Mouse (Mus musculus) C2C12 (cell line): Measurements from ENCODE around the gene Psma5. TPM values are rescaled to one million over a fixed set of nuclear protein-coding genes. Genes with fewer than 3 reads are reported as not detected.

Experiments used
- H3K27me3 ChIP-seq: one replicate; pipeline ENCODE4 v1.6.1; 2011; ENCODE audit not compliant: control insufficient read depth, insufficient read depth, insufficient read length
- H3K36me3 ChIP-seq: one replicate; pipeline ENCODE4 v1.6.1; 2011; ENCODE audit not compliant: control insufficient read depth, insufficient read depth
- H3K4me3 ChIP-seq: one replicate; pipeline ENCODE4 v1.5.1; 2011; ENCODE audit warnings: mild to moderate bottlenecking, control low read depth; ENCODE audit not compliant: poor library complexity, insufficient read depth, severe bottlenecking
- H3K79me2 ChIP-seq: one replicate; pipeline ENCODE4 v1.6.1; 2011; ENCODE audit not compliant: control insufficient read depth, insufficient read depth
- H3K79me3 ChIP-seq: one replicate; pipeline ENCODE4 v1.6.1; 2011; ENCODE audit warnings: low read depth, control low read depth
- H3ac ChIP-seq: one replicate; pipeline ENCODE3; 2011; ENCODE audit warnings: low read depth; ENCODE audit not compliant: control insufficient read depth, insufficient read length
- CEBPB ChIP-seq: IDR thresholded peaks from one replicate; pipeline ENCODE4 v1.6.1; 2011; ENCODE audit warnings: low read depth, mild to moderate bottlenecking, control low read depth, moderate library complexity
- CTCF ChIP-seq: IDR thresholded peaks from one replicate; pipeline ENCODE4 v1.5.1; 2011; ENCODE audit not compliant: control insufficient read depth, insufficient read depth, insufficient read length
- FOSL1 ChIP-seq: IDR thresholded peaks from one replicate; pipeline ENCODE4 v1.8.0; 2011; ENCODE audit warnings: mild to moderate bottlenecking, low read length; ENCODE audit not compliant: poor library complexity, insufficient read depth, severe bottlenecking
- MAX ChIP-seq: IDR thresholded peaks from one replicate; pipeline ENCODE4 v1.6.1; 2011; ENCODE audit warnings: mild to moderate bottlenecking, control low read depth
- MYOD1 ChIP-seq: IDR thresholded peaks from one replicate; pipeline ENCODE4 v1.6.1; 2011; ENCODE audit warnings: low read depth; ENCODE audit not compliant: control insufficient read depth, insufficient read length
- MYOG ChIP-seq: IDR thresholded peaks from one replicate; pipeline ENCODE4 v1.6.1; 2011; ENCODE audit not compliant: control insufficient read depth, insufficient read length; ENCODE audit errors: extremely low read depth
- USF1 ChIP-seq: IDR thresholded peaks from one replicate; pipeline ENCODE4 v1.6.1; 2011; ENCODE audit warnings: low read depth, mild to moderate bottlenecking, control low read depth, moderate library complexity
- polyA plus RNA-seq: library from polyadenylated mRNA; unstranded; fragments of >200 nt; fragmentation: generic; extraction: Trizol; gene quantifications from one replicate; pipeline ENCODE4 v1.2.1, GENCODE M21; 2012; ENCODE audit warnings: missing spikeins

Psma5 gene
- polyA plus RNA-seq, 1 experiment, result 289 TPM

DNA sequence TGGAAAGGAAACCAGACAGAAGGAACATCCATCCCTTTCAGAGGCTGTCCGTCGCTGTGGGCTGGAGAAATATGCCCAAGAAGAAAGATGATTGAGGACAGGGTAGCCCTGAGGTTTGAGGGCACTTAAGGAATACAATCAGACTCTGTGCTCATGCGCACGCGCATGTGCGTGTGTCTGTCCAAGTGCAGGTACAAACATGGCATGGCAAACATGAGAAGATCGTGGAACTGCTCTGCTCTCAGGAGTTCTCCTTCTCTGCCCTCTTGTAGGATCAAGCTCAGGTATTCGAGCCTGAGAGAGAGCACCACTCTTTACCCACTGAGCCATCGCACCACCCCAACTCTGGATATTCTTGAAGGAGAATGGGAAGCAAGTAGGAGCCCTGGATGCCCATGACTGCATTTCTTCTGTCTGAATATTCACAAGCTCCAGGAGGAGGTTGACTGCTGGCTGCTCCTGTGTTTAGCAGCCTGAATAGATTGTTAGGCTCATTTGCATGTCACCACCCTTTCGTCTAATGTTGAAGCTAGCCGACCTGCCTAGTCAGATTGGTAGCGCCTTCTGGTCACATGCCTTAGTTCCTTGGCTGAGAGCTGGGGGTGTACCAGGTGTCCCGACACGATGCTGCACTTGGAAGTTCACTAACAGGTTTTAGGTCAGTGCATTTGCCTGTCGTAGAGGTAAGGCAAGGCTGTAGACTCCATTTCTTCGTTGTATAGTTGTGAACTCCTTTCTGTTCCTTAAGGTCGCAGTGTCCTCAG lies 34.5 kb downstream of the Psma5 start:
- Histone ChIP-seq H3K36me3 (no peaks in the 10 kb centered on the region), H3K27me3 (peaks cover 31% of the 10 kb centered on the region), H3K79me2 (no peaks in the 10 kb centered on the region), H3K79me3 (no peaks in the 10 kb centered on the region), H3ac (no peak overlapping the region), H3K4me3 (no peak overlapping the region)
- TF ChIP-seq CEBPB, result no peak
- no peak for TF ChIP-seq MYOG
- no peak for TF ChIP-seq FOSL1
- TF ChIP-seq MAX, result no peak
- no peak for TF ChIP-seq MYOD1
- no peak for TF ChIP-seq CTCF
- no peak for TF ChIP-seq USF1

DNA sequence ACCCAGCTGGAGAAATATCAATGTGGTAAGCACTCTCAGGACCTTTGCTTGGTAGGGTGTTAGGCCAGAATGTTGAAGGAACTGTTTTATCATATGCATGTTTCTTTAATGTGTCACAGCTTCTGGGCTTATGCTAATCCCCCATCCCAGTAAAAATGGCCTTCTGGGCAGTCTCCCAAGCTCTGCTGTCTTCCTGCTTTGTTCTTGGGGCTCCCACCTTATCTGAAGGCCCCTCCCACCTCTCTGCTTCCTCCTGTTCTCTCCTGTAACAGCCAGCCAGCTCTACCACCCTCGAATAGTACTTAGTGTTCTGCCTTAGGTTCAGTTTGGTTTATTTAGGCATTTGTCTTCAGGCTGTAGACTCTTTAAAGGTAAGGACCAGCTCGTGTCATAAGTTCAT lies 37.7 kb downstream of the Psma5 start:
- Histone ChIP-seq H3K36me3 (no peaks in the 10 kb centered on the region), H3K79me3 (no peaks in the 10 kb centered on the region), H3K27me3 (peaks cover 22% of the 10 kb centered on the region), H3K4me3 (no peak overlapping the region), H3K79me2 (no peaks in the 10 kb centered on the region), H3ac (no peak overlapping the region)
- no peak for TF ChIP-seq MAX
- no peak for TF ChIP-seq USF1
- no peak for TF ChIP-seq MYOG
- no peak for TF ChIP-seq FOSL1
- no peak for TF ChIP-seq CTCF
- TF ChIP-seq MYOD1, result no peak
- TF ChIP-seq CEBPB, result no peak

DNA sequence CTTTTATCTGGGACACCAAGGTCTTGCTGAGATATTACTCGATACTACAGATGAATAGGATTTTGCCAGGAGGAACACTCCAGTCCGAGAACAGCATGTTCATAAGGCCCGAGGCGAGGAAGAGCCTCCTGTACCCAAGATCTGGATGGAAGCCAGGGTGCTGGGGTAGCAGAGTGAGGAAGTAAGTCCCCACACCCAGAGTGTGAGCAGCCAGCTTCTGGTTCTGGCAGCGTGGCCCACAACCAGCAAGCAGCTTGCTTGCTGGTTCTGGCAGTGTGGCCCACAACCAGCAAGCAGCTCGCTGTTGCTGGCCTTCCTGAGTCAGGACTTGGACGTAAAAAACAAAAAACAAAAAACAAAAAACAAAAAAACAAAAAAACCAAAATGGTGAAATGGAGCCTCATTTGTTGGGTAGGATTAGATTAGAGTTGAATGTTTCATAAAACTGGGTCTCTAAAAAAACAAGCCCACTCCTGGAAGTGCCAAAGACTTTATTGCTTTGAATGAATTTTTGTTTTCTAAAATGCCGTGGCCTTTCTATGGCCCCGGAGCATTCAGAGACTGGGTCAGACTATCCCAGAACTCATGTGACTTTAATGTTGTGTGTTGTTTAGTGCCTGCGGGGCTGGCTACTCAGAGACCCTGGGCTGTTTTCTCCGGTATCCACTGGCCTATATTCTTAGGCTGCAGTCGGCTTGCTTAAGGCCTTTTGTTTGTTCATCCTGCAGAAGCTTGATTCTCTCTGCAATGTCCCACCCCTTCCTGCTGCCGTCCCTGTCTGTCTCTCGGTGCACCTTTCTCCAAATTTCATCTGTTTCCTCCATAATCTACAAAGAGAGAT lies 38.9 kb downstream of the Psma5 start:
- H3K79me3 ChIP-seq, result no peaks in the 10 kb centered on the region
- TF ChIP-seq CTCF (no peak), FOSL1 (no peak), MAX (no peak), USF1 (no peak), MYOD1 (no peak), CEBPB (no peak), MYOG (no peak)
- H3K27me3 ChIP-seq, result peaks cover 22% of the 10 kb centered on the region
- no peaks in the 10 kb centered on the region for H3K36me3 ChIP-seq
- no peak overlapping the region for H3K4me3 ChIP-seq
- H3ac ChIP-seq, result no peak overlapping the region
- no peaks in the 10 kb centered on the region for H3K79me2 ChIP-seq

DNA sequence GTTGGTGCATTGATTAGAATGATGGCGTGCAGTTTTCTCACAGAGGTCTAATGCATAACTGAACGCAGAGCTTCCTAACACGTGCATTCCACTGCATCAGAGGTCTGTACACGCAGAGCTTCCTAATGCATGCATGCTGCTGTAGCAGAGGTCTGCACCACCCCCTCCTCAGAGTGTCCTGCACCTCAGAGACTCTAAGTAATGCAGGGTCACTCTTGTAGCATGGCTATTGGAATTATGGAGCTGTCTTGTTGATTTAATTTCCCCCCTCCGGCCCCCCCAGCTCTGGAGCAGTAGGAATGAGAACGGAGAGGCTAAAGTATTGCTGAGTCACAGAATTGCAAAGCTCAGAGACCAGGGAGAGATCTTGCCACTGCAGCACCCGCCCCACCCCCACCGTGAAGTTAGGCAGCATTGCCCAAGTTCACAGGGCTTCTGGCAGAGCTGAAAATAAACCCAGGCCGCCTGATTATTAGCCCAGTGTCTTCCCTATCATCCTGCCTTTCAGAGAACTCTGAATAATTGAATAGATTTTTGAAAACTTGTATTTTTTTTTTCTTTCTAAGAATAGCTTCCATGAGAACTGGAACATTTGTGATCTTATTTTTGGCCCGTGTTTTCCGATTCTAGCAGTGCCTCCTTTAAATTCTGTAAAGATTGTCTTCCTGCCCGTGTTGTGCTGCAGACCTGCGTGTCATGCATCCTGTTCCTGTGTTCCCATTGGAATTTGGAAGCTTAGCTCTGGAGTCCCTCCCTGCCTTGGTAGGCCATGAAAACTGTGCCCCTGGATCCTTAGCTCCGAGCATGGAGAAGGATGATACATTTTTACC lies 39.7 kb downstream of the Psma5 start:
- Histone ChIP-seq H3K4me3 (no peak overlapping the region), H3ac (no peak overlapping the region), H3K79me3 (no peaks in the 10 kb centered on the region), H3K36me3 (no peaks in the 10 kb centered on the region), H3K27me3 (peaks cover 16% of the 10 kb centered on the region), H3K79me2 (no peaks in the 10 kb centered on the region)
- TF ChIP-seq CEBPB, result no peak
- TF ChIP-seq FOSL1, result no peak
- TF ChIP-seq MYOD1, result no peak
- no peak for TF ChIP-seq MYOG
- TF ChIP-seq CTCF, result no peak
- TF ChIP-seq USF1, result no peak
- TF ChIP-seq MAX, result no peak

DNA sequence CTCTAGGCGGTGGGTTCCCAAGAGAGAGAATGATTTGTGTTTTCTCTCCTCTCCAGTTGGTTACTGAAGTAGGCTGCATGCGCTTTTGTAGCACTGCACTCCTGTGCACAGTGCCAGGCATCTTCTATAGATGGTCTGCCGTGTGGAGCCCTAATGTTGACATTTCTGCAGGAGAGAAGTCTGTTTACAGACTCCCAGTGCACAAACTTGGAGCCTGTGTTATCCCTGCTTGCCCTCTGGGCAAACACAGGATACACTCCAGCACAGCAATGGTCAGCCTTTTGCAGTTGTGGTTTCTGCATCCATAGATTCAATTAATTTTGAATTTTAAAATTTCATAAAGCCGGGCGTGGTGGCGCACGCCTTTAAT lies 40.3 kb downstream of the Psma5 start:
- peaks cover 16% of the 10 kb centered on the region for H3K27me3 ChIP-seq
- H3K4me3 ChIP-seq, result no peak overlapping the region
- no peak overlapping the region for H3ac ChIP-seq
- H3K79me3 ChIP-seq, result no peaks in the 10 kb centered on the region
- no peaks in the 10 kb centered on the region for H3K79me2 ChIP-seq
- H3K36me3 ChIP-seq, result no peaks in the 10 kb centered on the region
- TF ChIP-seq FOSL1, result no peak
